Mouse (Mus musculus): ENCODE measurements at regions not wholly inside any gene's neighbourhood (a gene's known extent, or its start where the extent isn't known, plus 50 kb on each side); places are given as distances from the start of the nearest gene placed in this dataset.

DNA sequence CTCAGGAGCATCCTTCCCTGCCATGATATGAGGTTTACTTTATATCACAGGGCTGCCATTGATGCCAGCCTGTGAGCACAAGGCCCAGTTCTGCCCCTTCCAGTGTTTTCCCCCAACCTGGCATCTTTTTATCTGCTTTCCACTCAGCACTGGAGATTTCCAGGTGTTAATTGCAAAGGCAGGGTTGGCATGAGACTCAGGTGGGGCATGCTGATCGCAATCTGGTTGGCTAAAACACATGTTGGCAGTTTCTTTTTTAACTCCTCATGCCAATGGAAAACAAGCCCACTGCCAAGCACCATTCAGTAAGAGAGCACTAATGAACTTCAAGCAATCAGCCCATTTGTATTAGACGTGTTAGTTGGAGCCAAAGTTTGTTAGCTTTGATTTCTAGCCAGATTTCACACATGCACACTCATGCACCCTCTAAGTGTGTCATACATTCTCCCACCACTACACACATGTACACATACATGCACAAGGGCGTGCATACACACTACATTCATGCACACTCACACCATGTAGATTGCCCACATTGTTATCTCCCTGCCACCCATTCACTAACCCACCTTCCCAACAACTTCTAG is 192.5 kb upstream of the Gmds start:
- H3K4me2 ChIP-seq: no peak overlapping the region
- no peak overlapping the region for H3K4me3 ChIP-seq (replicated peaks)
- no peak overlapping the region for H3K9ac ChIP-seq
- H3K9me3 ChIP-seq: no peaks in the 10 kb centered on the region
- no peak for ATAC-seq (ENCODE audit: insufficient read depth, low FRiP score, low read depth)
- 74% methylated on average over 3 of the region's 3 CpGs for WGBS
- H3K36me3 ChIP-seq: no peaks in the 10 kb centered on the region
- H3K27me3 ChIP-seq (replicated peaks): no peaks in the 10 kb centered on the region
- no peak overlapping the region for H3K27ac ChIP-seq
- no peaks in the 10 kb centered on the region for H3K4me1 ChIP-seq

DNA sequence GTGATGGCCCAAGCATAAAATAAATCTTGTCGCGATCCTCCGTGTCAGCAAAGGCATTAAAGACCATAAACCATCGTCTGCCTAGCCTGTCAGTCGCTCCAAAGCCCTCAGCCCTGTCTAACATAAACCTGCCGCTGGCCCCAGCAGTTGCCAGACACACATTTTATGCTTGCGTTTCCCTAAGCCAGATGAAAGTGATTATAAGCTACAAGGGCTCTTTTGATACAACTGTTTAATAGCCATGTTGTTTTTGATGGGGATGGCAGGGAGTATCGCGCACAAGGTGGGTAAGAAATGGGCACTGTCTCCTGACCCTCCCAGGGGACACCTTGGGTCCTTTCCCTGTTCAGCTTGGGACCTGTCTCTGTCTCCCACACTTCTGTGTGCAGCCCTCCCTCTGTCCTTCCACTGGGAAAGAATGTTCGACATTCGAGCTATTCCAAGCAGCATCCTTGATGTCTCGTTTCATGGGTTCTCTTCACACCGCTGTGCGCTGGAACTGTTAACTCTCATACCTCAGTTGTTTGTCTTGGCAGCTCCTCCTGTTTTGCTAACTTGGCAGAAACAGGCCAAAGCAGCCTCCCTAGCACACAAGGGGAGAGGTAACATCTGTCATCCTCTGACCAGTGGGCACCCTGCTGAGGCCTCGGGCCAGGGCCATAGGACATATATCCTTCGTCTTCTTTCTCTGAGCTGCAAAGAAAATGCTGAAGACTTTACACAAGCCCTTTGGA is 180.2 kb upstream of the Gmds start:
- ATAC-seq (ENCODE audit: insufficient read depth, low FRiP score, low read depth): no peak
- Histone ChIP-seq H3K4me2 (no peak overlapping the region), H3K9me3 (no peaks in the 10 kb centered on the region), H3K27ac (no peak overlapping the region), H3K36me3 (no peaks in the 10 kb centered on the region), H3K4me3 (replicated peaks) (no peak overlapping the region), H3K4me1 (no peaks in the 10 kb centered on the region), H3K9ac (no peak overlapping the region), H3K27me3 (replicated peaks) (no peaks in the 10 kb centered on the region)
- 35% methylated on average over 16 of the region's 16 CpGs for WGBS

DNA sequence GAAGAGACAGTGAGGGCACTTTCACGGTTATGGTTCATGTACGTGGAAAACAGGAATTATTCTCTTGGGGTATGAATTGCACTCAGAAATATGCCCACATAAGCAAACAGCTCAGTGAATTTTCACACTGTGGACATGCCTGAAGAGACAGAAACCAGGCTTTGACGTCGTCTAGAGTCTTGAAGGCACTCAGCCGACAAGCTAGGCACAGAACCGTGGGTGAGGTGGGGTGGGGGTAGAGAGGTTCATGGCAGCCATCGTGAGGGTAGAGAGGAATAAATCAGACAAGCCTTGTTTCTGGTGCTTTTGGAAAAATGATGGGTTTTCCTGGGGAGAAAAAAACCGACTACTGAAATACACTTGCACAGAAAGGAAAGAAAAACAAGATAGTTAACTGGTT is 179.0 kb upstream of the Gmds start:
- no peaks in the 10 kb centered on the region for H3K27me3 ChIP-seq (replicated peaks)
- no peaks in the 10 kb centered on the region for H3K4me1 ChIP-seq
- H3K4me2 ChIP-seq: no peak overlapping the region
- ATAC-seq (ENCODE audit: insufficient read depth, low FRiP score, low read depth): no peak
- 64% methylated on average over 8 of the region's 8 CpGs for WGBS
- H3K9ac ChIP-seq: no peak overlapping the region
- no peaks in the 10 kb centered on the region for H3K36me3 ChIP-seq
- H3K4me3 ChIP-seq (replicated peaks): no peak overlapping the region
- H3K9me3 ChIP-seq: no peaks in the 10 kb centered on the region
- H3K27ac ChIP-seq: no peak overlapping the region

DNA sequence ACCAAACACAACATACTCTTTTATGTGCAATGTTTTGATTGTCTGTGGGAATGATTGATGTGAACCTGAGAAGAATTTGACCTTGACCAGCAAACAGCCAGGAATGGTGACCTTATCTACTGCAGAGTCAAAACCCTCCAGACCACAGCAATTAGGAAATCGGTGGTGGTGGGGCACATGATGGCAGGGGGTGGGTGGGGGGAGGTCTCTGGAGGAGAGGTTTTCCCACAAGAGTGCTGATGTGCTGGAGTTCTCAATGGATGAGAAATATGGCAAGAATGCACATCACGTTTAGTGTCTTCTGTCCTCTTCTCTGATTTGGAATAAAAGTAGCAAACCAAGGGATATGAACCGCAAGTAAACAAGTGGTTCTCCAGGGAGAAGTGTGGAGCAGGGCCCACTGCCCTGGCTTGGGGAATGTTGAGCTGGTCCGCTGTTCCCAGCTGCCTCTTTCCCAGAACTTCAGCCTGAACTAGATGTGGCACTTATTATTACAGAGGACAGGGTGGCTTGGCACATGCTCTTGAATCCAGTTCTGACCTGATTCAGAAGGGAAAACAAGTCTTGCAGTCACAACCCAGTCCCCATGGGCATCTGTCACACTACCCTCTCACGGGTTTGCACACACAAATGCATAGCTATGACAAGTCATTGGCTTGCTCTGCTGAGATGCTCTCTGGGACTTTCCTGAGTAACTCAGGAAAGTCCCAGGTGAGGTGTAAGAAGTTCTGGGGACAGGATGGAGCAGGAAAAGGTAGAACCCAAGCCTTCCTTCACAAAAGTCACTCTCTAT is 170.9 kb upstream of the Gmds start:
- 53% methylated on average over 5 of the region's 5 CpGs for WGBS
- H3K27ac ChIP-seq: no peak overlapping the region
- ATAC-seq (ENCODE audit: insufficient read depth, low FRiP score, low read depth): no peak
- no peaks in the 10 kb centered on the region for H3K9me3 ChIP-seq
- H3K4me1 ChIP-seq: no peaks in the 10 kb centered on the region
- no peak overlapping the region for H3K9ac ChIP-seq
- no peaks in the 10 kb centered on the region for H3K27me3 ChIP-seq (replicated peaks)
- H3K4me2 ChIP-seq: no peak overlapping the region
- no peaks in the 10 kb centered on the region for H3K36me3 ChIP-seq
- H3K4me3 ChIP-seq (replicated peaks): no peak overlapping the region

DNA sequence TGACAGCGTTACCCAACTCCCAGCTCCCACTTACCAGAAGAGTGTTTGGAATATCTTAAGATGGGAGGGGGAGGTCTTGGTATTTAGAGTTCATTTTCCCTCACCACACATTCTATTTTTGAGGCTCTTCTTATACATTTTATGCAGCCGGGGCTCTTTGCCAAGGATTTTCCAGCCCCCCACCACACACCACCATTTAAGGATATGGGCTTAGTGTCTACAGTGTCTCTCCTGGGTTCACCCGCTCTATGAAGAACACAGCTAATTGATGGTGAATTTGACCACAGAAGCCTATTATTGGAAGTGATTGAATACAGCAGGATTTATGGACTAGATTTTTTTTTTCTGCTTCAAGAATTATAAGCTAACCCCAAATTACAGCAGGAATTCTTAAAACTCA is 169.9 kb upstream of the Gmds start:
- Histone ChIP-seq H3K9ac (no peak overlapping the region), H3K4me3 (replicated peaks) (no peak overlapping the region), H3K4me1 (no peaks in the 10 kb centered on the region), H3K4me2 (no peak overlapping the region), H3K36me3 (no peaks in the 10 kb centered on the region), H3K9me3 (no peaks in the 10 kb centered on the region), H3K27ac (no peak overlapping the region), H3K27me3 (replicated peaks) (no peaks in the 10 kb centered on the region)
- no peak for ATAC-seq (ENCODE audit: insufficient read depth, low FRiP score, low read depth)
- 52% methylated on average over 3 of the region's 3 CpGs for WGBS

DNA sequence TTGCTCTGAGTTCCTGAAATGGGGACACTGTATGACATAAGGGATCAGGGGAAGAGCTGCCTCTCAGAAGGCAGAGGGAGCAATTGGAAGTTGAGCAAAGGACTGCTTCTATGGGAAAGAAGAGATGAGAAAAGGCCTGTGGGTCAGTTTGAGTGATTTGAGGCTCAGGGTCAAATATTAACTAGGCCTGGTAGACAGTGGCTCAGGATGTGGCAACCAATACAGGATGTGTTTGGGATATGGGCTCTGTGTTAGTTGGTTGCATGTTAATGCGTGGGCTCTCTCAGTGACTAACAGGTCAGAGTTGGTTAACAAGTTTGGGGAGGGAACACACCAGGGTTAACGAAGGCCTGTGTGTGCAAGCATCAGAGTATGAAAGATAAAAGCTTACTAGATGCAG is 169.3 kb upstream of the Gmds start:
- WGBS: 75% methylated on average over 2 of the region's 2 CpGs
- ATAC-seq (ENCODE audit: insufficient read depth, low FRiP score, low read depth): no peak
- no peaks in the 10 kb centered on the region for H3K4me1 ChIP-seq
- H3K4me3 ChIP-seq (replicated peaks): no peak overlapping the region
- H3K27me3 ChIP-seq (replicated peaks): no peaks in the 10 kb centered on the region
- no peak overlapping the region for H3K4me2 ChIP-seq
- no peak overlapping the region for H3K27ac ChIP-seq
- no peaks in the 10 kb centered on the region for H3K36me3 ChIP-seq
- H3K9me3 ChIP-seq: no peaks in the 10 kb centered on the region
- no peak overlapping the region for H3K9ac ChIP-seq

DNA sequence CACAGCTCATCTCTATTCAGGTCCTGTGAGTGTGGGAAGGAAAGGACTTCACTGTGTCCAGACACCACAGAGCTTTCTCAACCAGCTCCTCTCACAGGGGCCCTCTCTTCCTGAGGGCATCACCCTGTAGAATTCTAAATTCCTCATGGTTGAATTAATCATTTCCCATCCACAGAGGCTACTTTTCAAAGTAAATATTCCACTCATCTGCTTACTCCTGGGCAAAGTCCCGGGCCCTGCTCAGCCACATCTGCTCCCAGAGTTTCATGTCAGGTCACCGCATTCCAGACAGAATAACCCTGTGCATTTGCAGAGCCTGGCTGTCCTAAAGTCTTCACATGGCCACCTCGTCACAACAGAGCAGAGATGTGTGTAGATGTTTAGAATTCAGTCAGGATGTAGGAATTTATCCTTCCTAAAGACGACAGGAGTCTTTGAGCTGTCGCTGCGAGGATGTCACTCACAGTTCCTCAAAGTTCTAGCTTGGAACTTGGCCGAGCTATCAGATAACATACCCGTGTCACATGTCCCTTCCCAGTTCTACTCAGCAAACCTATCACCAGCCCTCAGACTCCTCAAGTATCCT is 159.8 kb upstream of the Gmds start:
- Histone ChIP-seq H3K4me1 (no peaks in the 10 kb centered on the region), H3K4me2 (no peak overlapping the region), H3K9me3 (no peaks in the 10 kb centered on the region), H3K27me3 (replicated peaks) (no peaks in the 10 kb centered on the region), H3K9ac (no peak overlapping the region), H3K36me3 (no peaks in the 10 kb centered on the region), H3K4me3 (replicated peaks) (no peak overlapping the region), H3K27ac (no peak overlapping the region)
- ATAC-seq (ENCODE audit: insufficient read depth, low FRiP score, low read depth): no peak
- 53% methylated on average over 8 of the region's 8 CpGs for WGBS

DNA sequence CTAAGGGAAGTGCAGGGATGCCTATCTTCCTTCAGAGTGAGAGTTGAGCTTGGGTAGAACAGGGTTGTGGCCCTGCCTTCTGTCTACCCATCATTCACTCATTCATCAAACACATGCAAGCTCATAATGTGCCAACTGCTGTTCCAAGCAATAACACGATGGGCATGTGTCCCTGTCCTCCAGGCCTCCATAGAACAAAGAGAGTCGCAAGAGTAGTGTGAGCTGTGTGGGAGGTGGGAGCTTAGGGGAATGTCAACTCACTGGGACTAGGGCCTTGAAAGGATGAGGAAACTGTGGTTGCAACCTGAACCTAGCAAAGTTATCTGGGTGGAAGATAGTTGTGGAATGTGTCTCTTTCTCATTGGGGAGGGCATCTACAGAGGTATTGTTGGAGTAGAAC is 157.7 kb upstream of the Gmds start:
- H3K4me1 ChIP-seq: no peaks in the 10 kb centered on the region
- H3K36me3 ChIP-seq: no peaks in the 10 kb centered on the region
- no peaks in the 10 kb centered on the region for H3K9me3 ChIP-seq
- 90% methylated on average over 2 of the region's 2 CpGs for WGBS
- no peak overlapping the region for H3K27ac ChIP-seq
- ATAC-seq (ENCODE audit: insufficient read depth, low FRiP score, low read depth): no peak
- H3K4me2 ChIP-seq: no peak overlapping the region
- H3K9ac ChIP-seq: no peak overlapping the region
- H3K27me3 ChIP-seq (replicated peaks): no peaks in the 10 kb centered on the region
- no peak overlapping the region for H3K4me3 ChIP-seq (replicated peaks)

DNA sequence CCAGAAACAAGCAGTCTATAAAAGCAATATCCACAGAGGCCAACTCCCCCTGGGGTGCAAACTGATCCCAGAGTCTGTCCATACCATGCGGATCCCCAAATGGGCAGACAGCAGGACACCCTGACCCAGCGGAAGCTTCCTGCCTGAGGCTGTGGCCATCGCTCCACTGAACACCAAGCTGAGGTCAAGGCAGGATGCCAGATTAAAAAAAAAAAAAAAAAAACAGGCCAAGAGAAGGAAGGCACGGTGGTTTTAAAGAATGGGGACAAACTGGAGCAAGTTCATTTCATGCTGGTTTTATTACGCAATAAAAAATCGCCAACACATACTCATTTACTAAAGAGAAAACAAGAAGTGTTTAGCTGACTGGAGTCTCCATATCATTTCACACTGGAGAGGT is 156.5 kb upstream of the Gmds start:
- H3K27ac ChIP-seq: no peak overlapping the region
- H3K4me1 ChIP-seq: no peaks in the 10 kb centered on the region
- H3K9ac ChIP-seq: no peak overlapping the region
- no peaks in the 10 kb centered on the region for H3K9me3 ChIP-seq
- H3K27me3 ChIP-seq (replicated peaks): no peaks in the 10 kb centered on the region
- no peak overlapping the region for H3K4me3 ChIP-seq (replicated peaks)
- no peak for ATAC-seq (ENCODE audit: insufficient read depth, low FRiP score, low read depth)
- no peak overlapping the region for H3K4me2 ChIP-seq
- H3K36me3 ChIP-seq: no peaks in the 10 kb centered on the region
- WGBS: 80% methylated on average over 6 of the region's 6 CpGs

DNA sequence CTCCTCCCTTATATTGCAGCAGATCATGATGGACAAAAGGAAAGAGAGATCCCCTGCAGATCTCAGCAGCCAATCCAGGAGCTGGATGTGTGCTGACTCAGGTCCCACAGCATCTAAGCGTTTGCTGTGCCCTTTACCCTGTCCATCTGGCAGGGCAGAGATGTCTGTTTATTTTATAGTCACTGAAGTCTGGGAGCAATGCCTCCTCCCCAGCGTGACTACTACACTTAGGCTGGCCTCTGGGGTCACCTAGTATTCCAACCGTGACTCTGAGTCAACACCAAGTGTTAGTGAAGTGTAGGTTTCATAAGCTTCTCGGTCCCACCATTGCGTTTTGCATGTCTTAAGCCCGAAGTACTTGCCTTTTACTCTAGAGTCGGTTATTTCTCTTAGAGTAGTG is 155.3 kb upstream of the Gmds start:
- ATAC-seq (ENCODE audit: insufficient read depth, low FRiP score, low read depth): no peak
- Histone ChIP-seq H3K27me3 (replicated peaks) (no peaks in the 10 kb centered on the region), H3K27ac (no peak overlapping the region), H3K36me3 (no peaks in the 10 kb centered on the region), H3K4me2 (no peak overlapping the region), H3K9me3 (no peaks in the 10 kb centered on the region), H3K4me3 (replicated peaks) (no peak overlapping the region), H3K4me1 (no peaks in the 10 kb centered on the region), H3K9ac (no peak overlapping the region)
- WGBS: 51% methylated on average over 7 of the region's 7 CpGs

DNA sequence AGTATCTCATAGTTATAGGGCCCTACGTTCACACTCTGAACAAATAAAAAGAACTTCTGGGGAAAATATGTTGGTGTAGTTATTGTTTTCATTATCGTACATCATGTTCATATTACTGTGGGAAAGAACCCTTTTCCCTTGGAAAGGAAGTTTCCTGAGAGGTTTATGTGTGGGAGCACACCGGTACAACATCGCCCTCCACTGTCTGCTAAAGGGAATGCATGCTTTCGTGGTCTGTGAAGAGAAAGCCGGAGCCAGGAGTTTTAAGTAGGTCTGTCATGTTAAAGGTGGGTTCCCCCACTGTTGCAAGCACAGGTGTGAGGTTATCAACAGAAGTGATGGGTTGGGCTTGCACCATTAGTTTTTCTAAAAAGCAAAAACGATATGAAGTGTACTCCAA is 154.8 kb upstream of the Gmds start:
- no peak overlapping the region for H3K9ac ChIP-seq
- ATAC-seq (ENCODE audit: insufficient read depth, low FRiP score, low read depth): no peak
- no peaks in the 10 kb centered on the region for H3K27me3 ChIP-seq (replicated peaks)
- 21% methylated on average over 7 of the region's 7 CpGs for WGBS
- H3K36me3 ChIP-seq: no peaks in the 10 kb centered on the region
- H3K4me1 ChIP-seq: no peaks in the 10 kb centered on the region
- no peaks in the 10 kb centered on the region for H3K9me3 ChIP-seq
- H3K4me2 ChIP-seq: no peak overlapping the region
- no peak overlapping the region for H3K27ac ChIP-seq
- no peak overlapping the region for H3K4me3 ChIP-seq (replicated peaks)

DNA sequence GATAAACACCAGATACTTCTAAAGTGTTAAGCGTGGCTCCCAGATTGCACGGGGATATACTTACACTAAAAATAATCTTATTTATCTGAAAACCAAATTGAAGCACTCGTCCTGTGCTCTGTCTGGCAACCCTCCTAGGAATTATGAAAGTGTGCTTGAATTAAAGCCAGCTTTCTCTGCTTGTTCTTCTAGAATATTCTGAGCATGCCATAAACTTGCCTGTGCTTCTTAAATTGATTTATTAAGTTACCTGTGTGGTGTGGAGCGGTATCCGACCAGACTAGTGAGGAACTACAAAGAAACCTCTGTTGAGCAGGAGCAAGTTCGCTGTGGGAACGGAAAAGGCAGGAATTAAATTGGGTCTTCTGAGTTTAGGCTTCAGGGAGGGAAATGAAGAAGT is 154.0 kb upstream of the Gmds start:
- WGBS: 43% methylated on average over 7 of the region's 7 CpGs
- Histone ChIP-seq H3K4me3 (replicated peaks) (no peak overlapping the region), H3K27me3 (replicated peaks) (no peaks in the 10 kb centered on the region), H3K9ac (no peak overlapping the region), H3K27ac (no peak overlapping the region), H3K9me3 (no peaks in the 10 kb centered on the region), H3K36me3 (no peaks in the 10 kb centered on the region), H3K4me2 (no peak overlapping the region), H3K4me1 (no peaks in the 10 kb centered on the region)
- ATAC-seq (ENCODE audit: insufficient read depth, low FRiP score, low read depth): no peak

Data from stomach, embryonic 15.5 days (tissue).